Mouse (Mus musculus): ENCODE results near the gene Csnk1g2.

The Csnk1g2 gene

GRCm38 (mm10) chr10:80665459-80665858, 42.8 kb downstream of the Csnk1g2 start:
- DNase-seq (ENCODE audit: low spot score) = no peak

GRCm38 (mm10) chr10:80665981-80666733, 43.5 kb downstream of the Csnk1g2 start:
- DNase-seq (ENCODE audit: low spot score) = no peak

- no peak for DNase-seq (ENCODE audit: low spot score)
Observed at GRCm38 (mm10) chr10:80666837-80667412, 44.3 kb downstream of the Csnk1g2 start.

- no peak for DNase-seq (ENCODE audit: low spot score)
Observed at GRCm38 (mm10) chr10:80668614-80669013, 46.0 kb downstream of the Csnk1g2 start.

GRCm38 (mm10) chr10:80669018-80669417, 46.4 kb downstream of the Csnk1g2 start:
- no peak for DNase-seq (ENCODE audit: low spot score)

- no peak for DNase-seq (ENCODE audit: low spot score)
Observed at GRCm38 (mm10) chr10:80669737-80670485, 47.3 kb downstream of the Csnk1g2 start.

- DNase-seq (ENCODE audit: low spot score) = no peak
Observed at GRCm38 (mm10) chr10:80670531-80670930, 47.9 kb downstream of the Csnk1g2 start.

GRCm38 (mm10) chr10:80671251-80671650, 48.6 kb downstream of the Csnk1g2 start:
- no peak for DNase-seq (ENCODE audit: low spot score)

GRCm38 (mm10) chr10:80671936-80672690, 49.5 kb downstream of the Csnk1g2 start:
- DNase-seq (ENCODE audit: low spot score) = no peak

GRCm38 (mm10) chr10:80673690-80674089, 51.1 kb downstream of the Csnk1g2 start:
- DNase-seq (ENCODE audit: low spot score) = no peak

GRCm38 (mm10) chr10:80674161-80674711, 51.6 kb downstream of the Csnk1g2 start:
- DNase-seq (ENCODE audit: low spot score) = no peak

- no peak for DNase-seq (ENCODE audit: low spot score)
Observed at GRCm38 (mm10) chr10:80674851-80675404, 52.3 kb downstream of the Csnk1g2 start.

GRCm38 (mm10) chr10:80675405-80676197, 53.0 kb downstream of the Csnk1g2 start:
- no peak for DNase-seq (ENCODE audit: low spot score)

GRCm38 (mm10) chr10:80676198-80676928, 53.7 kb downstream of the Csnk1g2 start:
- peak; percentile 98 for DNase-seq (ENCODE audit: low spot score)

- no peak for DNase-seq (ENCODE audit: low spot score)
Observed at GRCm38 (mm10) chr10:80677128-80677875, 54.7 kb downstream of the Csnk1g2 start.

- peak; percentile 85 for DNase-seq (ENCODE audit: low spot score)
Observed at GRCm38 (mm10) chr10:80677942-80678436, 55.4 kb downstream of the Csnk1g2 start, which contains the start of gene Mknk2. Gene Mknk2, minus strand, starts transcription at chr10:80678112.

- DNase-seq (ENCODE audit: low spot score) = no peak
Observed at GRCm38 (mm10) chr10:80678601-80679377, 56.2 kb downstream of the Csnk1g2 start.

- DNase-seq (ENCODE audit: low spot score) = no peak
Observed at GRCm38 (mm10) chr10:80679556-80680259, 57.1 kb downstream of the Csnk1g2 start.

Data from testis, postnatal 14 days (tissue).